Mouse (Mus musculus): Measurements from ENCODE around the gene Bmp2k. TPM values are rescaled to one million over a fixed set of nuclear protein-coding genes. Genes with fewer than 3 reads are reported as not detected.

Bmp2k gene
- polyA plus RNA-seq (2012; rRNA removed) (10.6 and 14.0 TPM in 2 replicates), polyA plus RNA-seq (2014; fragmentation: Nextera tagmentation; extraction: Ambion mirVana) (30.2 and 34.3 TPM in 2 replicates)

- Histone ChIP-seq H3K4me2 (ENCODE audit: low read depth) (peak within 1 kb of the TSS; percentile 85), H3K4me1 (replicated peaks; ENCODE audit: control insufficient read depth in 2 of 2, insufficient read depth in 2 of 2, low read length in 1 of 2) (peaks cover 49 to 53% of the 10 kb centered on the region in 2 experiments), H3K9me3 (ENCODE audit: control insufficient read depth, low read length) (no peaks in the 10 kb centered on the region), H3K36me3 (replicated peaks; ENCODE audit: control insufficient read depth, insufficient read depth, low read depth) (peaks cover 29% of the 10 kb centered on the region), H3K27me3 (ENCODE audit: control insufficient read depth, insufficient read depth, low read length) (no peaks in the 10 kb centered on the region), H3K27ac (peak within 1 kb of the TSS; percentile 85), H3K4me3 (ENCODE audit: insufficient read depth in 1 of 2, low read depth in 2 of 2, low read length in 2 of 2) (peak within 1 kb of the TSS; percentile 69 to 83), H3K9ac (replicated peaks) (peak within 1 kb of the TSS; percentile 95)
- ATAC-seq (ENCODE audit: insufficient read depth) (peak; percentile 91), DNase-seq (ENCODE audit: low read depth in 3 of 3, low spot score in 3 of 3) (peak; percentile 82 to 84 (median 84))
- under 1% methylated on average over 60 of the region's 78 CpGs for WGBS (ENCODE audit: insufficient replicate concordance)
- peak; percentile 20; the same call in 1 of the 2 replicates for TF ChIP-seq CTCF (IDR thresholded peaks at IDR 0.05; ENCODE audit: low read depth)
- no peak for TF ChIP-seq EP300 (IDR thresholded peaks at IDR 0.05; ENCODE audit: low read depth)
Observed at GRCm38 (mm10) chr5:96997310-96997801, at the start of gene Bmp2k. TSS of gene Bmp2k (plus strand) at chr5:96997689.

- peak overlapping the region; percentile 4; the same call in 1 of the 2 replicates for H3K9ac ChIP-seq (replicated peaks)
- DNase-seq (ENCODE audit: low read depth in 3 of 3, low spot score in 3 of 3) = no peak
- peaks cover 49 to 55% of the 10 kb centered on the region in 2 experiments for H3K4me1 ChIP-seq (replicated peaks; ENCODE audit: control insufficient read depth in 2 of 2, insufficient read depth in 2 of 2, low read length in 1 of 2)
- H3K4me3 ChIP-seq (ENCODE audit: insufficient read depth in 1 of 2, low read depth in 2 of 2, low read length in 2 of 2) = no peak overlapping the region
- H3K9me3 ChIP-seq (ENCODE audit: control insufficient read depth, low read length) = no peaks in the 10 kb centered on the region
- no peak for ATAC-seq (ENCODE audit: insufficient read depth)
- TF ChIP-seq CTCF (IDR thresholded peaks at IDR 0.05; ENCODE audit: low read depth) (no peak), EP300 (IDR thresholded peaks at IDR 0.05; ENCODE audit: low read depth) (no peak)
- 62% methylated on average over 13 of the region's 13 CpGs for WGBS (ENCODE audit: insufficient replicate concordance)
- no peaks in the 10 kb centered on the region for H3K27me3 ChIP-seq (ENCODE audit: control insufficient read depth, insufficient read depth, low read length)
- peak overlapping the region; percentile 95 for H3K27ac ChIP-seq
- no peaks in the 10 kb centered on the region for H3K36me3 ChIP-seq (replicated peaks; ENCODE audit: control insufficient read depth, insufficient read depth, low read depth)
- H3K4me2 ChIP-seq (ENCODE audit: low read depth) = no peak overlapping the region
Observed at GRCm38 (mm10) chr5:96948856-96949527, 48.5 kb upstream of the Bmp2k start.

GRCm38 (mm10) chr5:96949839-96950666 lies 47.4 kb upstream of the Bmp2k start:
- Histone ChIP-seq H3K27me3 (ENCODE audit: control insufficient read depth, insufficient read depth, low read length) (no peaks in the 10 kb centered on the region), H3K4me3 (ENCODE audit: insufficient read depth in 1 of 2, low read depth in 2 of 2, low read length in 2 of 2) (peak overlapping the region; percentile 17 to 24; a peak in 3 of 4 replicates), H3K9me3 (ENCODE audit: control insufficient read depth, low read length) (no peaks in the 10 kb centered on the region), H3K27ac (peak overlapping the region; percentile 95), H3K36me3 (replicated peaks; ENCODE audit: control insufficient read depth, insufficient read depth, low read depth) (no peaks in the 10 kb centered on the region), H3K9ac (replicated peaks) (peak overlapping the region; percentile 68), H3K4me1 (replicated peaks; ENCODE audit: control insufficient read depth in 2 of 2, insufficient read depth in 2 of 2, low read length in 1 of 2) (peaks cover 49 to 56% of the 10 kb centered on the region in 2 experiments), H3K4me2 (ENCODE audit: low read depth) (peak overlapping the region; percentile 70)
- ATAC-seq (ENCODE audit: insufficient read depth) = peak; percentile 45
- peak; percentile 3; the same call in 1 of the 2 replicates for TF ChIP-seq CTCF (IDR thresholded peaks at IDR 0.05; ENCODE audit: low read depth)
- peak; percentile 83 for TF ChIP-seq EP300 (IDR thresholded peaks at IDR 0.05; ENCODE audit: low read depth)
- 33% methylated on average over 13 of the region's 13 CpGs for WGBS (ENCODE audit: insufficient replicate concordance)
- peak; percentile 51 to 71 (median 66) for DNase-seq (ENCODE audit: low read depth in 3 of 3, low spot score in 3 of 3)

- DNase-seq (ENCODE audit: low read depth in 3 of 3, low spot score in 3 of 3) = no peak
- Histone ChIP-seq H3K9ac (replicated peaks) (peak overlapping the region; percentile 66), H3K4me2 (ENCODE audit: low read depth) (peak overlapping the region; percentile 70), H3K27me3 (ENCODE audit: control insufficient read depth, insufficient read depth, low read length) (no peaks in the 10 kb centered on the region), H3K9me3 (ENCODE audit: control insufficient read depth, low read length) (no peaks in the 10 kb centered on the region), H3K4me3 (ENCODE audit: insufficient read depth in 1 of 2, low read depth in 2 of 2, low read length in 2 of 2) (peak overlapping the region; percentile 24 to 30), H3K27ac (peak overlapping the region; percentile 95), H3K4me1 (replicated peaks; ENCODE audit: control insufficient read depth in 2 of 2, insufficient read depth in 2 of 2, low read length in 1 of 2) (peaks cover 49 to 59% of the 10 kb centered on the region in 2 experiments), H3K36me3 (replicated peaks; ENCODE audit: control insufficient read depth, insufficient read depth, low read depth) (no peaks in the 10 kb centered on the region)
- TF ChIP-seq CTCF (IDR thresholded peaks at IDR 0.05; ENCODE audit: low read depth) (no peak), EP300 (IDR thresholded peaks at IDR 0.05; ENCODE audit: low read depth) (no peak)
- 48% methylated on average over 10 of the region's 10 CpGs for WGBS (ENCODE audit: insufficient replicate concordance)
- no peak for ATAC-seq (ENCODE audit: insufficient read depth)
Observed at GRCm38 (mm10) chr5:96950667-96951492, 46.6 kb upstream of the Bmp2k start.
